Mouse (Mus musculus) intestine, embryonic 15.5 days (tissue): ENCODE measurements around the gene Gnaq. TPM values are rescaled to one million over a fixed set of nuclear protein-coding genes. Genes with fewer than 3 reads are reported as not detected.

Source experiments
- ATAC-seq: fragments of 200-750 bp; cut with Nextera tagmentation; 2 replicates; pipeline ENCODE4 v1.8.0; 2017; ENCODE audit warnings: moderate TSS enrichment, moderate library complexity
- H3K27ac ChIP-seq: fragments of 300-500 bp; sonication (generic); 2 replicates; pipeline ENCODE4 v1.5.1; 2015; ENCODE audit warnings: mild to moderate bottlenecking, inconsistent platforms
- H3K27me3 ChIP-seq: fragments of 300-500 bp; sonication (generic); replicated peaks from 2 replicates; pipeline ENCODE4 v1.6.1; 2015; ENCODE audit warnings: inconsistent platforms
- H3K36me3 ChIP-seq: fragments of 300-500 bp; sonication (generic); 2 replicates; pipeline ENCODE4 v1.6.1; 2015; ENCODE audit warnings: inconsistent platforms
- H3K4me1 ChIP-seq: fragments of 300-500 bp; sonication (generic); replicated peaks from 2 replicates; pipeline ENCODE4 v1.6.1; 2015; ENCODE audit warnings: inconsistent platforms
- H3K4me2 ChIP-seq: fragments of 300-500 bp; sonication (generic); replicated peaks from 2 replicates; pipeline ENCODE4 v1.6.1; 2015; ENCODE audit warnings: mild to moderate bottlenecking, inconsistent platforms
- H3K4me3 ChIP-seq: fragments of 300-500 bp; sonication (generic); replicated peaks from 2 replicates; pipeline ENCODE4 v1.5.1; 2015; ENCODE audit warnings: inconsistent platforms
- H3K9ac ChIP-seq: fragments of 300-500 bp; sonication (generic); 2 replicates; pipeline ENCODE4 v1.6.1; 2015; ENCODE audit warnings: inconsistent platforms
- H3K9me3 ChIP-seq: fragments of 300-500 bp; sonication (generic); 2 replicates; pipeline ENCODE4 v1.6.1; 2016; ENCODE audit warnings: inconsistent platforms
- WGBS: fragments of 180-500 bp; shearing (Covaris S2); methylation state at CpG from one replicate; pipeline ENCODE4 v1.1.7; 2015; 5-methylcytosine and 5-hydroxymethylcytosine counted together
- polyA plus RNA-seq: library from polyadenylated mRNA; unstranded; fragments of >200 nt; fragmentation: Nextera tagmentation; extraction: Ambion mirVana; gene quantifications from 2 replicates; pipeline ENCODE4 v1.2.1, GENCODE M21; 2015

The Gnaq gene
- polyA plus RNA-seq, 1 experiment from 2014 or later: 28.3 TPM

GRCm38 (mm10) chr19:16314295-16314821, 181.7 kb downstream of the Gnaq start:
- no peak overlapping the region for H3K9ac ChIP-seq
- H3K9me3 ChIP-seq: no peaks in the 10 kb centered on the region
- 42% methylated on average over 4 of the region's 4 CpGs for WGBS
- H3K4me2 ChIP-seq: no peak overlapping the region
- H3K36me3 ChIP-seq: no peaks in the 10 kb centered on the region
- H3K4me3 ChIP-seq: no peak overlapping the region
- no peaks in the 10 kb centered on the region for H3K4me1 ChIP-seq
- H3K27ac ChIP-seq: no peak overlapping the region
- no peak for ATAC-seq
- H3K27me3 ChIP-seq: no peaks in the 10 kb centered on the region

- Histone ChIP-seq H3K27me3 (no peaks in the 10 kb centered on the region), H3K27ac (no peak overlapping the region), H3K4me2 (no peak overlapping the region), H3K9me3 (no peaks in the 10 kb centered on the region), H3K4me3 (no peak overlapping the region), H3K9ac (no peak overlapping the region), H3K36me3 (no peaks in the 10 kb centered on the region), H3K4me1 (no peaks in the 10 kb centered on the region)
- 78% methylated on average over 4 of the region's 4 CpGs for WGBS
- no peak for ATAC-seq
Observed at GRCm38 (mm10) chr19:16315525-16315924, 182.9 kb downstream of the Gnaq start.

- no peaks in the 10 kb centered on the region for H3K27me3 ChIP-seq
- no peak overlapping the region for H3K4me3 ChIP-seq
- H3K27ac ChIP-seq: no peak overlapping the region
- H3K9ac ChIP-seq: no peak overlapping the region
- no peaks in the 10 kb centered on the region for H3K36me3 ChIP-seq
- no peaks in the 10 kb centered on the region for H3K4me1 ChIP-seq
- no peak for ATAC-seq
- no peak overlapping the region for H3K4me2 ChIP-seq
- 62% methylated on average over 14 of the region's 14 CpGs for WGBS
- H3K9me3 ChIP-seq: no peaks in the 10 kb centered on the region
Observed at GRCm38 (mm10) chr19:16318128-16318811, 185.6 kb downstream of the Gnaq start.

GRCm38 (mm10) chr19:16319986-16320385, 187.4 kb downstream of the Gnaq start:
- H3K36me3 ChIP-seq: no peaks in the 10 kb centered on the region
- 79% methylated on average over 7 of the region's 7 CpGs for WGBS
- no peaks in the 10 kb centered on the region for H3K27me3 ChIP-seq
- no peak for ATAC-seq
- no peaks in the 10 kb centered on the region; the same call in 1 of the 2 replicates for H3K4me1 ChIP-seq
- no peak overlapping the region for H3K4me2 ChIP-seq
- no peaks in the 10 kb centered on the region for H3K9me3 ChIP-seq
- no peak overlapping the region for H3K27ac ChIP-seq
- no peak overlapping the region for H3K9ac ChIP-seq
- no peak overlapping the region for H3K4me3 ChIP-seq

GRCm38 (mm10) chr19:16322986-16323385, 190.4 kb downstream of the Gnaq start:
- ATAC-seq: no peak
- H3K27ac ChIP-seq: no peak overlapping the region
- no peak overlapping the region for H3K4me2 ChIP-seq
- no peaks in the 10 kb centered on the region for H3K27me3 ChIP-seq
- no peaks in the 10 kb centered on the region for H3K36me3 ChIP-seq
- H3K9me3 ChIP-seq: no peaks in the 10 kb centered on the region
- H3K4me3 ChIP-seq: no peak overlapping the region
- WGBS: 84% methylated on average over 6 of the region's 6 CpGs
- H3K9ac ChIP-seq: no peak overlapping the region
- H3K4me1 ChIP-seq: peaks cover 16% of the 10 kb centered on the region

GRCm38 (mm10) chr19:16324239-16324638, 191.6 kb downstream of the Gnaq start:
- Histone ChIP-seq H3K36me3 (no peaks in the 10 kb centered on the region), H3K9me3 (no peaks in the 10 kb centered on the region), H3K4me2 (no peak overlapping the region), H3K27me3 (no peaks in the 10 kb centered on the region), H3K4me3 (no peak overlapping the region), H3K9ac (no peak overlapping the region), H3K4me1 (peaks cover 22% of the 10 kb centered on the region), H3K27ac (no peak overlapping the region)
- ATAC-seq: no peak
- WGBS: 79% methylated on average over 3 of the region's 3 CpGs

- Histone ChIP-seq H3K9me3 (no peaks in the 10 kb centered on the region), H3K4me2 (peak overlapping the region; percentile 33; the same call in 1 of the 2 replicates), H3K9ac (no peak overlapping the region), H3K4me3 (0 out of 2 replicates have a peak overlapping the region, but pooled peaks have one; percentile 14), H3K4me1 (peaks cover 22% of the 10 kb centered on the region), H3K36me3 (no peaks in the 10 kb centered on the region), H3K27ac (0 out of 2 replicates have a peak overlapping the region, but pooled peaks have one; percentile 42), H3K27me3 (no peaks in the 10 kb centered on the region)
- 32% methylated on average over 8 of the region's 8 CpGs for WGBS
- ATAC-seq: peak; percentile 85
Observed at GRCm38 (mm10) chr19:16325911-16326310, 193.3 kb downstream of the Gnaq start.

- H3K9ac ChIP-seq: no peak overlapping the region
- H3K27me3 ChIP-seq: no peaks in the 10 kb centered on the region
- no peak for ATAC-seq
- H3K4me2 ChIP-seq: no peak overlapping the region
- H3K4me1 ChIP-seq: peaks cover 22% of the 10 kb centered on the region
- H3K36me3 ChIP-seq: no peaks in the 10 kb centered on the region
- H3K9me3 ChIP-seq: no peaks in the 10 kb centered on the region
- H3K4me3 ChIP-seq: no peak overlapping the region
- 64% methylated on average over 10 of the region's 10 CpGs for WGBS
- peak overlapping the region; percentile 25; the same call in 1 of the 2 replicates for H3K27ac ChIP-seq
Observed at GRCm38 (mm10) chr19:16327401-16328073, 194.9 kb downstream of the Gnaq start.

- ATAC-seq: peak; percentile 72
- no peaks in the 10 kb centered on the region for H3K9me3 ChIP-seq
- H3K36me3 ChIP-seq: no peaks in the 10 kb centered on the region
- WGBS: 55% methylated on average over 7 of the region's 7 CpGs
- H3K4me3 ChIP-seq: no peak overlapping the region
- H3K9ac ChIP-seq: no peak overlapping the region
- peaks cover 22% of the 10 kb centered on the region for H3K4me1 ChIP-seq
- H3K27ac ChIP-seq: no peak overlapping the region; the same call in 1 of the 2 replicates
- H3K4me2 ChIP-seq: no peak overlapping the region
- no peaks in the 10 kb centered on the region for H3K27me3 ChIP-seq
Observed at GRCm38 (mm10) chr19:16328074-16328850, 195.6 kb downstream of the Gnaq start.

GRCm38 (mm10) chr19:16329056-16329455, 196.4 kb downstream of the Gnaq start:
- no peak overlapping the region for H3K27ac ChIP-seq
- no peak overlapping the region for H3K9ac ChIP-seq
- no peaks in the 10 kb centered on the region for H3K36me3 ChIP-seq
- H3K4me3 ChIP-seq: no peak overlapping the region
- no peak overlapping the region for H3K4me2 ChIP-seq
- no peaks in the 10 kb centered on the region for H3K27me3 ChIP-seq
- no peaks in the 10 kb centered on the region for H3K9me3 ChIP-seq
- ATAC-seq: no peak
- peaks cover 22% of the 10 kb centered on the region for H3K4me1 ChIP-seq

GRCm38 (mm10) chr19:16329648-16330047, 197.0 kb downstream of the Gnaq start:
- H3K4me3 ChIP-seq: no peak overlapping the region
- H3K36me3 ChIP-seq: no peaks in the 10 kb centered on the region
- ATAC-seq: no peak
- no peak overlapping the region for H3K27ac ChIP-seq
- H3K9ac ChIP-seq: no peak overlapping the region
- peaks cover 22% of the 10 kb centered on the region for H3K4me1 ChIP-seq
- H3K9me3 ChIP-seq: no peaks in the 10 kb centered on the region
- no peaks in the 10 kb centered on the region for H3K27me3 ChIP-seq
- WGBS: 88% methylated on average over 6 of the region's 6 CpGs
- no peak overlapping the region for H3K4me2 ChIP-seq

GRCm38 (mm10) chr19:16330161-16330560, 197.5 kb downstream of the Gnaq start:
- 76% methylated on average over 7 of the region's 7 CpGs for WGBS
- no peak for ATAC-seq

More at GRCm38 (mm10) chr19:16330161-16330560, 197.5 kb downstream of the Gnaq start:
- no peak overlapping the region for H3K9ac ChIP-seq
- 0 out of 2 replicates have a peak, but pooled peaks cover under 1% of the 10 kb centered on the region for H3K36me3 ChIP-seq
- no peak overlapping the region for H3K27ac ChIP-seq
- H3K4me3 ChIP-seq: no peak overlapping the region
- no peaks in the 10 kb centered on the region for H3K9me3 ChIP-seq
- no peaks in the 10 kb centered on the region for H3K27me3 ChIP-seq
- no peak overlapping the region for H3K4me2 ChIP-seq
- H3K4me1 ChIP-seq: peaks cover 22% of the 10 kb centered on the region
